Mouse (Mus musculus) right cerebral cortex, postnatal 36 days (tissue): ENCODE data around the gene Gpn2.

Experiments
- DNase-seq, 2 experiments: peaks; one replicate each; pipeline ENCODE4 v3.0.0; 2022; ENCODE audit warnings: low spot score in 2 of 2, mixed read lengths in 1 of 2

Gene Gpn2

DNA sequence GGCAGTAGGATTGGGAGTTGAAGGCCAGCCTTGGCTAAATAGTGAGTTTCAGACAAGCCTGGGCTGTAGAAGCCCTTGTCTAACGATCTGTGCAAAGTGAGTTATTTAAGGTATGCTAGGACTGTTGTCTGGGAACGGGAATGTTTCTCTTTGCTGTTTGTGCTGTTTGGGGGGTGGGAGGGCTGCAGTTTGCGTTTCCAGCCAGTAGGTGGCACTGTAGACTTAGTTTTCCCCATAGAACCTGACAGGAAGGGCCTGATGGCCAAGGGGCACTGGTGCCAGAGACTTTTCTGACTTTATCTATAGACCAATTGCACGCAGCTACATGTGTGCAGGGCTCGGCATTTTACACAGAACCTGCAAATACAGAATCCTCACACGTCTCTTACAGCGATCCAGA is 8.4 kb downstream of the Gpn2 start:
- DNase-seq = peak in 1 of 2 experiments; percentile 22

DNA sequence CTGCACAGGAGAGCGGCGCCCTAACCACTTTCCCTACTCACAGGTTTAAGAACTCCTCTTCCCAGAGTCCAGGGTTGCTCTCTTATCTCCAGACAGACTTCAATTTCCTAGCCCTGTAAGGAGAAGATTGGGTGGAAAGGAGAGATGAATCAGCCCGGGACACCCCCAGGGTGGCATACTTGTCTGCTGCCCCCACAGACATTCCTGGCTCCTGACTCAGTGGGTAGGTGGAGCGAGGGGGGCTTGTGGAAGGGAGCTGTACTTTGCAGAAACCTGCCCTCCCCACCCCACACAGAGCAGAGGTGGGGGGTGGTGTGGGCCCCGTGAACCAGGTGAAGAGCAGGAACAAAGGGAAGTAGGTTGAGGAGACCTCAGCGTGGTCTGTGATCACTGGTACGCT is 11.4 kb downstream of the Gpn2 start:
- peak; percentile 28 to 30 for DNase-seq

DNA sequence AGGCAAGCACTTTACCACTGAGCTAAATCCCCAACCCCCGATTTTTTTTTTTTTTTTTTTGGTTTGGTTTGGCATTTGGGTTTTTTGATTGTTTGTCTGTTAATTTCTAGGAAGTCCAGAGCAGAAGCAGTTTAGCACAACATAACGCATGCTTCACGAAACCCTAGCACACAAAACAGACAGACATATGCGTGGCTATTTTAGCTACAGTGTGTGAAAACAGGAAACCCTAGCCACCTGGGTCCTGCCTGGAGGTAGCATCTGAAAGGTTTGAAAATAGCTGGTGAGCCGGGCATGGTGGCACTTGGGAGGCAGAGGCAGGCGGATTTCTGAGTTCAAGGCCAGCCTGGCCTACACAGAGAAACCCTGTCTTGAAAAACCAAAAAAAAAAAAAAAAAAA is 11.9 kb downstream of the Gpn2 start:
- DNase-seq = no peak

DNA sequence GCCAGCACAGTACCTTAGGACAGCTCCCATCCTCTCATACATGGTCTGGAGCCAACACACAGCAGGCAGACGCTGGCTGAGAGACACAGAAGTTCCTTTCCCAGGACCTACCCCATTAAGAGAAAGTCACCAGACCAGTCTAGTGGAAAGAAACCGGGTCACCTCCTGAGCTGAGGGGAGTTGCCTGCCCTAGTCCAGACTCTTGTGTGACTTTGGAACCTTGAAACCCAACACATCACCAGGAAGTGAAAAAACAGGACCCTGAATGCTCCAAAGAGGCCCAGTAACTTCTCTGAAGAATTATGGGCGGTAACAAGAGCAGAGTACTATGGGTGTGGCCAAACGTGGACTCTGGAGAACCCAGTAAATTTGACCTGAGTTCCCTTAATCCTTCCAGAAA is 14.5 kb downstream of the Gpn2 start:
- DNase-seq = no peak

DNA sequence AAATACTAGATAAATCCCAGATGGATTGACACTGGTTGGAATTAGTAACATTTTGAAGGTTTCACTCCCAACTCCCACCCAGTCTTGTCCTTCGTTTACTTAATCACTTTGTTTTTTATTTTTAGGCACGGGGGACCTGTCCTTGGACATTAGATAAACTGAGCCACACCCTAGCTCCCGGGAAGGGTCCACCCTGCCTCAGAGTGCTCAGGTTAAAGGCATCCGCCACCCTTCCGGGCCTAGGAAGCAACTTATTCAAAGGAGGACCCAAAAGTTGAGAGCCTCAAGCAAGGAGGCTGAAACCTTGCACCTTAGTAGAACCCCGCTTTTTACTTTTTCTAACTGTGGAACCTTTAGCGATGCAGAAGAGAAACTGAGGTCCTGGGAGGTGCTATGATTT is 15.0 kb downstream of the Gpn2 start:
- DNase-seq = no peak

DNA sequence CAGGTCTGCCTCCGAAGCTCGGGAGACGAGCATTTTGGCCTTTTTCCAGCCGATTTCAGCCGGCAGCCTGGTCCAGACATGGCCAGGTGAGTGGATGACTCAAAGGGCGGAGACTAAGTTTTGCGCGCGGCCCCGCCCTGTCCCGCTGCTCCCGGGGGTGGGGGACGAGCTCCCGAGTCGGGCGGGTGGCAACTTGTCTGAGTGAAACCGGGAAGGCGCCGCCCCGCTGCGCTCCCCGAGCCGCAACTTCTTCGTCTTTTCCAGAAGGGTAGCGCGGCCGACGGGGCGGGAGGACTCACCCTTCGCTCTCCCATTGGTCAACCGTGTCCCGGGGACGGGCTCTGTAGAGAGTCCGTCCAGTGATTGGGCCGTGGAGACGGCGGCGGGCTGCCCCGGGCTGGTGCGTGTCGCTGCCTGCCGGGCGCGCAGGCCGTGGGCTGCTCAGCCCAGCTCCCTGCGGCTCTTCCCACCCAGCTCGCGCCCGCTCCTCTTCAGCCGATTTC is 15.5 kb downstream of the Gpn2 start:
- DNase-seq = peak; percentile 71 to 75

DNA sequence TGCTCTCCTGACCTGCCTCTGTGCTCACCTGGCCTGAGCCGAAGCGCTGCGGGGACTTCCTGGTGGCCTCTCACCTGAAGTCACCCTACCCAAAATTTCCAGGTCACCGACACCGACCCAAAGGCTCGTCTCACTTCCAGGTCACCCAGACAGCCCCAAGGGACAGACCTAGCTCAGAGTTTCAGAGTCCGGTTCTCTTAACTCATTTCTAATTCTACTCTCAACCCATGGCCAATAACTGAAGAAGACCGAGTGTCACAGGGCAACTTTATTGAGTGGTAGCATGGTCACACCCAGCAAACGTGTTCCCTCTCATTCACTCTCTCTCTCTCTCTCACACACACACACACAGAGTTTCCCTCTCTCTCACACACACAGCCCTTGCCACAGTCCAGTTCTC is 16.1 kb downstream of the Gpn2 start:
- DNase-seq = no peak

DNA sequence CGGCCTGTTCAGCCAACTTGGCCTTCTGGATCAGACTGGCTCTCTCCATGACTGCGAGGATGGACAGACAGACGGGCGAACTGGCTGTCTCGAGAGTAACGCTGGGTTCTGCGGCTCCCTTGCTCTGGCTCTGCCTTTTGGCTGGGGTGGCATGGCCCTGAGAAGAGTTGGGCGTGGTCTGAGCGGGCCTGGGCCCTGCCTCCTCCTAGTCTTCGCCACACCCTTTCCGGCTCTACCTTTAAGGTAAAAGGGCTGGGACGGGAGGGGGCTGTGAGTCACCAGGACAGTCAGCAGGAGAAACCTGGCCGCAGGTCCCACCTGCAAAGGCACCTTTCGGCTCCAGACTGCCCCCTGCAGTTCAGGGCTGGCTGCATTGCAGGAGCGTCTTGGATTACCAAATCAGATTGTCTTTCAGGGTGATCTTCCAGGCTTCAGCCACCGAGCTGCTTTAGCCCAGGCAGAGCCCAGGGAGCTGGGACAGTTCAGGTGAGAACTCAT is 17.6 kb downstream of the Gpn2 start, which contains the start of gene Sfn:
Gene Sfn (minus strand): TSS at position 448 of the 498 bp plus-strand sequence.
- no peak for DNase-seq

DNA sequence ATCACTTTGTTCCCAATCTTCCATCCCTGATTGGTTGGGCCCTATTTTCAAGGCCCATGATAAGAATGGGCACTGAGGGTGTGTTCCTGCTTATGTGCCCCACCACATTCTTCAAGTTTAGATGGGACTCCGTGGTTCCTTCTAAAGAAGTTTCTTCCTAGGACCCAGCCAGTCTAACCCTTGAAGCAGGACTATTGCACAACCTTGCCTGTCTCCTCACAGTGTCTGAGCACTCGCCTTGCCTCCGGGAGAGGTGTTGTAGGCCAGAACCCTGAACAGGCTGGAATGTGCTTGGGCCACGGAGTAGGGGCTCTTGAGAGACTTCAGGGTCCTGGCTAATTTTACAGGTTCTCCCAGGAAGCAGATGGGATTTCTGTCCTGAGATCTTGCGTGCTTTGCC is 18.9 kb downstream of the Gpn2 start:
- DNase-seq = no peak

DNA sequence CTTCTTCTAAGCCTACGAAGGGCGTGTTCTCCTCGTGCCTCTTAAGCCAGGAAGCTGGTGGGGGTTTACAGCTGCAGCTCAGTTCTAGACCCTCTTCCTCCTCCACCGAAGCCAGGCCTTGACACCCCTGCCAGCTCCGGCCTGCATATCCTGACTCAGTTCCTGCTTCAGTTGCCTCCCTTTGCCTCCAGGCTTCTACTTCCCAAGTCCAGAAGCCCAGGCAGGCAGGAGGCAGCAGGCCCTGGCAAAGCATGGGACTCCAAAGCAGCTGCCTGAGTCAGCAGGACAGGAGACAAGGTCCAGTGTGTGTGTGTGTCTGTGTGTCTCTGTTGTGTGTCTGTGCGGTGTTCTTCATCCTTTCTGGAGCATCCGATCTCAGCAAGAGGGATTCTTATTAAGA is 20.0 kb downstream of the Gpn2 start:
- no peak for DNase-seq

DNA sequence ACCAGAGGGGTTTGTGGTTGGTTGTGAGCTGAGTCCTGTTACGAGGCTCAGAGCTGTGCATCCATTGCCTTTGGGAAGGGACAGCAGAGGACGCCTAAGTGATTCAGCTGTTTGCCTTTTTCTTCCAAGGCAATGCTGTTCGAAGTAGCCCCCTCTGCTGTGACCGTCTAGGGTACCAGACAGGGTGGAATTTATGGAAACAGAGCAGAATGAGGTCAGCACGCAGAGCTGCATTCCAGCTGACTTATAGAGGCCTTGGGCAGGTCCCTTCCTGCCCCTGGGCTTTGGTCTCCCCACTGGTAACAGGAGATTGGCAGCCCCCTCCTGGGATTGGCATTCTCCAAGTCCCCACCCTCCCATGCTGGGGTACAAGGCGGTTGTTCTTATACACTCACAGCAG is 20.7 kb downstream of the Gpn2 start:
- DNase-seq = no peak

DNA sequence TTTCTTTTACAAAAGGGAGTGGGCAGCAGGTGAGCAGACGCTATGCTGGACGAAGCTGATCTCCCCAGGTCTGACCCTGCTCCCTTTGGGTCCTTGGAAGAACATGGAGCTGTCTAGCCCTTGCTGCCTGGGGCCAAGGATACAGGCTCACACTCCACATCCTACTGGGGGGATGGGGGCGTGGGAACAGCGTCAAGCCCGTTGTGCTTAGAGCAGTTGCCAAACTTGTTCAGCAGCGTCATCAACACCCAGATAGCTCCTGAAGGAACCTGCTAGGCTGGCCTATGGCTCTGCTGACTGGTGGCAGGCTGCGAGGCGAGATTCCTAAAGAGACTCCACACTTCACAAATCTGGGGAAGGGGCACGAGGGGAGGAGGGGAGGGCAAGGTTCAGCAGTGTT is 21.2 kb downstream of the Gpn2 start:
- no peak for DNase-seq

DNA sequence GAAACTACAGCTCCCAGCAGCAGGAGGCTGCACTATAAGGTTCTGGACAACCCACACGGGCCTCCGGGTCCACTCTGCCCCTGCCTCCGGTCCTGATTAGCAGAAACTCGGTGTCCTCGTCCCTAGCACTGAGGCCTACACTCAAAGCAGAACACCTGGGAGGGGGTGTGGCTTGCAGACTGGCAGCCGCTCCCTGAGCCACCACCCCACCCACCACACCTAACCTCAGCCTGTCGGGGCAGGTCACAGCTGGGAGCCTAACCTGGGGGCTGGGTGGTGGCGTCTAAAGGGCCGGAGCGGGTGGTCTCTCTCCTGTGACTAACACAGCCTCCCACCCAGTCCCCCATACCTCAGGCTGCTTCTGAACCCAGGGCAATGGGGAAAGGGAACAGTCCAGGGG is 23.1 kb downstream of the Gpn2 start:
- DNase-seq = no peak

DNA sequence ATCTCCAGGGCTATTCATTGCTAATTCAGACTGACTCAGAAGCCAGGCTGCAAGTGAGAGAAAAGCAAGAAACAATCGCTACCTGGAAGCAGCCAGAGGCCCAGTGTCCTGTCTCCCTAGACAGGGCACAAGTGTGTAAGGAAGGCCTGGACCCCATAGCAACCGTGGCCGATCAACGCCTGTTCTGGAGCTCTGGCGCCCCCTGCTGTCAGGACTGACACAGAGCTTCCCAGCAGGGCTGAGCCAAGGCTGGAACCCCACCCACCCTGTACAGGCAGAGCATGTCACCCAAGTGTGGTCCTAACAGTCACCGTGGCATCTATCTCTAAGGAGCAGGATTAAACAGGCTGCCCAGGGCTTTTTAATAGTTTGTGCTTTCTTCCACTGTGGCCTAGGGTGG is 25.6 kb downstream of the Gpn2 start:
- peak; percentile 39 to 45 for DNase-seq

DNA sequence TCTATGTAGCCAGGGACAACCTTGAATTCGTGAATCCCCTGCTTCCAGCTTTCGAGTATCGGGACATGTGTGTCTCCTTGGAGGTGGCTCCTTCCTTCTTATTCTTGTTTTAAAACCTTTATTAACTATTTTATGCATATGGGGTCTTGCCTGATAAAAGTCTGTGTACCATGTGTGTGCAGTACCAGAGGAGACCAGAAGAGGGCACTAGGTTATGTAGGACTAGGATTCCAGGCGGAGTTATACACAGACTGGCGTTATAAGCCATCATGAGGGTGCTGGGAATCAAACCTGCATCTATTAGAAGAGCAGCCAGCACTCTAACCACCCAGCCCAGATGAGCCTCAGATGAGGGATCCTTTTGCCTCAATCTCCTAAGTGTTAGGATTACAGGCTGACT is 27.7 kb downstream of the Gpn2 start:
- no peak for DNase-seq

DNA sequence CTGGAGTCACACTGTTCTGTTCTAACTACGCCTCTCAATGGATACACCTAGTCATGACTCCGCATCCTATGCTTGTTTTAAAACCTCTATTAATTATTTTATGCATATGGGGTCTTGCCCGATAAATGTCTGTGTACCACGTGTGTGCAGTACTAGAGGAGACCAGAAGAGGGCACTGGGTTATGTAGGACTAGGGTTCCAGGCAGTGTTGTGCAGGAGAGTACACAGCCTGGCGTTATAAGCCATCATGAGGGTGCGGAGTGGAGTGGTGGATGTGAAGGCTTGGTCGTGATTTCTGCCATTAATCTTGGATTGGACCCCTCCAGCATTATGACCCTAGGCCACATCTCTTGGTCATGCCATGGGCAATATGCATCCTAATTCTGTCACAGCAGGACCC is 28.3 kb downstream of the Gpn2 start:
- no peak for DNase-seq

DNA sequence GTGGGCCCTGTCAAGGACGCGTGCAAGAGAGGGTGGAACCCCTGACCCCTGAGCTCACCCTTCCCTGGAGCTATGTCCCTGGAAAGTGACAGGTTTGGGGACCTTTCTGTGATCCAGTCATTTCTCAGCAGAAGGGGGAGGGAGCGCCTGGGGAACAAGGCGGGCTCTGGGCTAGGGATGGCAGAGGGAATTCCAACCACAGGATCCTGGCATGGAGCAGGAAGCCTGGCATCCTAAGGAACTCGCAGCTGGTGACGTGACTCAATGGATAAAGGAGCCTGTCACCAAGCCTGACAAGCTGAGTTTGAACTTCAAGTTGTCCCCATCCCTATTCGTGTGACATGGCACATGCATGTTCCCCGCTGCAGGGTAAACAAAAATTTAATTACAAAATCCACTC is 28.9 kb downstream of the Gpn2 start:
- no peak for DNase-seq

DNA sequence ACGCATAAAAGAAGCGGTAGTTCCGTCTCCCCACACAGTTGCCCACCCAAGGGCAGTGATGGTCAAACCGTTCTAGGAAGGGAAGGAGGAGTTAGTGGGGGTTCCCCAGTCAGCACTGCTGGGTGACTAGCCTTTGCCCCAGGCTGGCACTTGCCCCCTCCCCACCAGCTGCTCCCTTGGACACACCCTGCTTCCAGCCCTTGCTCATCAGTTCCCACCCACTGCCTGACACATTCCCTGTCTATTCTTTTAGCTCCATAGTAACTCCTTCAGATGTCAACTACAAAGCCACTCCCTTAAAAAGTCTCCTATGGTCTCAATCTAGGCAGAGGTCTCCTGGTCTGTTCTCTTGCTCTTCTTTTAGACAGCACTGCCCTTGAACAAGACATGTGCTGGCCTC is 29.7 kb downstream of the Gpn2 start:
- no peak for DNase-seq

DNA sequence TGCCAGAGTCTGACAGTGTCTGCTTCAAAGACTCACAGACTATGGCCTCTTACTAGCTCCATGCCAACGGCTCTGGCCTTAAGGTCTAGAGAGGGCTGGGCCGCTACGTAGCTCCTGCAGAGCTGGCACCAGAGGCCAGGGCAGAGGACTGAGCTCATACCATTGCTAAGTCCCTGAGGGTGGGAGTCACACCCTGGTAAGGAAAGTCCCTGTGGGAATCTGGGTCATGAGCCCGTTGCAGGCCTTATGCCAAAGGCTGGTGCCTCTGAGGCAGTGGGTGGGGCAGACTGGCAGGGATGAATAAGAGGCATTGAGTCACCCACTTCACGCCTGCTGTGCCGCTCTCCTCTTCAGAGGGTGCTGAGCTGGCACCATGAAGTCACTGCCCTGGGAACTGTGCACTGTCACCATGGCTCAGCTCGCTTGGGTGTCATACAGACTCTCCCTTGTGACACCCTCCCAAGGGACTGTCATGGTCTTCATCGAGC is 30.2 kb downstream of the Gpn2 start:
- DNase-seq = peak; percentile 68 to 80

DNA sequence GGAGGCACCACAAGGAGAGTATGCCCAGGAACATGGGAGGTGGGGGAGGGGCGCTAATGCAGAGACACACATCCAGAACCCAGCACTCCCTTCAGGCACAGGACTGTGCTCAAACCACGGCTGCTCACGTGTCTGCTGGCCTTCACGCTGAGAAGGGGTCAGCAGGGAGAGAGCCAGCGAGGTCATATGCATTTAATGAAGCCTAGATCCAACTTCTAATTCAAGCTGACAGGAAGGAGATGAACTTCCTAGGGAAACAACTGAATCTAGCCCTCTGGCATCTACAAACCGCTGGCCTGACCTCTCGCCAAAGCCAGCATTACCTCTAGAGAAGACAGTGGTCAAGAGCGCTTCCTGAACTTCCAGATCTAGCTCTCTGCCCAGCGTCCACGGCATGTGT is 31.3 kb downstream of the Gpn2 start:
- DNase-seq = no peak

DNA sequence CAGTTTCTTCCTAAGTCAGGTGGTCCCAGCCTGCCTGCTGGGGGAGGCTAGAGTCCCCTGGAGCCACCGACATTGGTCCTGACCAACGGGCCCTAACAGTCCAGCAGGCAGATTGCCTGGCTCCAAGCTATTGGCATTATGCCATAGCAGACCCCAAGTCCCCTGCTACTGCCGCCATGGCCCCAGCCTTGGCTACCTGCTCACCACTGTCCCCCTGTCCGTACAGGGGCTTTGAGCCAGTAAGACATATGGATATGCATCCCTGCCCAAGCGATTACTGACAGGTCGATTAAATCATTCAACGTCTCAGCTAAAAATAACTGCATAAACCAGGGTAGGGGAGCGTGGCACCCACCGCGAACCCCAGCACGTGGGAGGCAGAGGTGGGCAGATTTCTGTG is 33.8 kb downstream of the Gpn2 start:
- DNase-seq = no peak

DNA sequence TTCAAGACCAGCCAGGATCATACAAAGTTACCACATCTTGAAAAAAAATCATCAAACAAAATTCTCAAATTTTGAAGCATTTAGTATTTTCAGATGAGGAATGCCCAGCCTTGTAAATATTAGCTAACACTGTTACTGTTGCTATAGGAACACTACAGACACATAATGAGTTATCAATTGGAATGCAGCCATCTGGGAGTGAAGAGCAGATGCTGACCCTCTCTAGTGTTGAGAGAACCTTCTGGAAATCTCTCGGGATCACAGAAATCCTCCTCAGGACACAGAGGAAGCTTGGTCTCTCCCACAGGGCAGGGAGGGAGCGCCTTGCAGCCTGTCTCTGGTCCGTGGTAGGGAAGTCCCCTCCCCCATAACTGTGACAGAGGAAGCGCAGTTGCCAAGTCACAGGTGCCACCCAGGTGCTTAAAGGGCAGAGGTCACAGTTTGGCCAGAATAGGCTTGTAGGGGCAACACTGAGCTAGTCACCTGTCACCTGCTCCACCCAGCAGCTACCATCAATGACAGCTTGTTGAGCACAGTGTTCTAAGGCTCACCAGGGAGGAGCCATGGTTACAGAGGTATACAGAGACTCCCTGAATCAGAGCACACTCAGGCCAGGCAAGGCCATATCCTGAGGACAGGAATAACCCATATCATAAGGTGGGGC is 35.4 kb downstream of the Gpn2 start:
- DNase-seq = no peak

DNA sequence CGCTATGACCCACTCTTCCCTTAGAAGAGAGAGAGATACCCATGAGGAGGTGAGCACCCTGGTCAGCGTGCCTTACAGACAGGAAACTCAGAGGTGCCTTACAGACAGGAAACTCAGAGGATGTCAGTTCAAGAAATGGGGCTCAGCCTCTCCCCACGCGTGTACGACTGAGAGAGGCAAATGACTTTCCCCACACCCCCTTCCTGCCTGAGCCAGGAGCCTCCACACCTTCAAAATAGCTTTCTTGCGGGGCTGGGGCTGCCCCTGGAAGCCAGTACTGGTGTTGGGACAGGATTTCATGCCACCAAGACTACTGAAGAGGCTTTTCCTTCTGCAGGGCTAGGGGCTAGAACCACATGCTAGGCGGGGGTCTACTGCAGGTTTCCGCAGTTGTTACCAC is 36.5 kb downstream of the Gpn2 start:
- no peak for DNase-seq

DNA sequence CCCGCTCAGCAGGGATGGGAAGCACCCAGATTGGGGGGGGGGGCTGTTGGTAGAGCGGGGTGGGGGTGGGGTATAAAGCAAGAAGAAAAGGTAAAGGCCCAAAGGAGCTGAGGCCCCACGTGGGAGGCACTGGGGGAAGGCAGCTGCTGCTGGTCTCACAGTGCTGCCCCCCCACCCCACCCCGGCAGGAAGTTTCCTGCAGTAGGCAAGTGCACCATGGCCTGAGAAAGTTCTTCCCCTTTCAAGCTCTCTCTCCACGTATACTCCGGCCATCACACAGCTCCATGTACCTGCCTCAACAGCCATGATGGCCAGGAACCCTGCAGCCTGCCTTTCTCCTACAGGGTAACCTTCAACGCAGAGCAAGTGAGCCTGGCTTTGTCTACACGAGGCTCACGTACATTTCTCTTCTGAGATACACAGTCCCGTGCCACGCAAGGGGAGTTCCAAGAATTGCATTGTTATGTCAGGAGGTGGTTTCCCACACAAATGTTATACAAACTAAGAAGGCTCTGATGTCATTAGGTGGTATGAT is 38.1 kb downstream of the Gpn2 start:
- no peak for DNase-seq
